Mouse (Mus musculus): ENCODE measurements at regions not wholly inside any gene's neighbourhood (a gene's known extent, or its start where the extent isn't known, plus 50 kb on each side); places are given as distances from the start of the nearest gene placed in this dataset.

DNA sequence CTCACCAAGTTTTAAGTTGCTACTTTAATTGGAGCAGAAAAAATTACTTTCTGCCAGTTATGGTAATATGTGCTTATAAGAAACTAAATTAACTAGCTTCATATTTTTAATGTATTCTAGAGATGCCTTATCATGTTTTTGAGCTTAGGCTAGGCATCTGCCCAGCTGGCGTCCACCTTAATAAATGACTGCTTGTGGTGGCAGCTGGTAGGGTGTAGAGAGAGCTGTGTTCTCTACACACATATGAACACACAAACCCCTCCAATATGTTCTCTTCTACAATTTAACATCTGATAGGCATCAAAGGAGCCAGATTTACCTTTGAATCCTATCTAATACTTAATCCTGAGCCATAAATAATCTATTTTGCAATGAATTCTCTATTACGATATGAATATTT, 173.4 kb downstream of the Gm4340 start:
- no peak for DNase-seq (ENCODE audit: low read depth, low spot score)

GRCm38 (mm10) chr10:104374567-104374966, 180.7 kb downstream of the Gm4340 start:
- DNase-seq (ENCODE audit: low read depth, low spot score) = no peak

GRCm38 (mm10) chr10:104388254-104388653, 194.4 kb downstream of the Gm4340 start:
- no peak for DNase-seq (ENCODE audit: low read depth, low spot score)

GRCm38 (mm10) chr10:104395711-104396110, 201.9 kb downstream of the Gm4340 start:
- peak; percentile 71 for DNase-seq (ENCODE audit: low read depth, low spot score)

- DNase-seq (ENCODE audit: low read depth, low spot score) = no peak
These were observed 214.9 kb downstream of the Gm4340 start for GRCm38 (mm10) chr10:104408751-104409150.

DNA sequence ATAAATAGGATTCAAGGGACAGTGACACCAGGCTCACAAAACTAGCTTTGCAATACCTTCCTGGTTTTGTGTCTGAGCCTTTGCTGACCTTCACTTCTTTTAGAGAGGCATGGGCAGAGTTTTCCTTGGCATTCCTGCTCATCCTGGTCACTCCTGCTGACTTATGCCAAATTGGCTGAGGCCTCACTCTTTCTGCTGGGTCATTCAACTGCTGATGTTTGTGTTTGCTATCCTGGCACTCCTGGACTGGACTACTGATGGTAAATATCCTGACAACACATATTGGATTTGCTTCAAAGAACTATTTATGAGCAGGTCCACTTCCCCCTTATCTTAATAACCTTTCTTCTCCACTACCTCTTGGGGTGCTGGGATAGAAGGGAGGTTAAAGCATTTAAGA, 228.7 kb downstream of the Gm4340 start:
- no peak for DNase-seq (ENCODE audit: low read depth, low spot score)

DNA sequence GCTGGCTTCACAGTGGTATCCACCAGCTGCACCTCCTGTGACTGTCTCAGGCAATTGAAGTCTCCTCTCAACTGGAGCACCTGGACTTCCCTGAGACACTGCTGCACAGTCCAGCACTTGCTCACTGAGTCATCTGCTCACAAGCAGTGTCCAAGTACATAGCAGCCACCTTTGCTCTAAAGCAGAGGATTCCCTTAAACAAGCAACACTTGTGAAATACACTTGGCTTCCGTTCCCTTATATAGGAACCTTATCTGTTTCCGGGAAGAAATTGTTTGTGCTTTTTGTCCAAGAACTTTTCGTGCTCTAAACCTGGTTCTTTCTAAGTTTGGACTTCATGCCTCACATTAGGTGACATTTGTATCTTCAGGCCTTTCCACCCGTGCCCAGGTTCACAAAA, 229.3 kb downstream of the Gm4340 start:
- DNase-seq (ENCODE audit: low read depth, low spot score) = no peak

DNA sequence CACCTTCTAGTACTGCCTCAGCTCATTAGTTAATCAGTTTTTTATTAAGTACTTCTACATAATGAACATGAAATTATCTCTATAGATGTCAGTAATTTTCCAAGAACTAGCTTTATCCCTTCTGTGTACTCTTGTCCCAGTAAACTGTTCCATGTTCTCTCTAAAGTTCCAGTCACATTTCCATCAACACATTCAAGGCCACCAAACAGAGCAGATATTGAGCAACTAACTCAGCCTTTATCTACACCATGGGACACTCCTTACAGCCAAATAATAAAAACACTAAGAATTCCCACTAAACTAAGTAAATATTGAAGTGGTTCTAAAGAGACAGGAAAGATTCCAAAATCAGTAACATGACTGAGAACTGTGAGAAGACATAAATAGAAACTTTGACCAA, 229.9 kb downstream of the Gm4340 start:
- no peak for DNase-seq (ENCODE audit: low read depth, low spot score)

DNA sequence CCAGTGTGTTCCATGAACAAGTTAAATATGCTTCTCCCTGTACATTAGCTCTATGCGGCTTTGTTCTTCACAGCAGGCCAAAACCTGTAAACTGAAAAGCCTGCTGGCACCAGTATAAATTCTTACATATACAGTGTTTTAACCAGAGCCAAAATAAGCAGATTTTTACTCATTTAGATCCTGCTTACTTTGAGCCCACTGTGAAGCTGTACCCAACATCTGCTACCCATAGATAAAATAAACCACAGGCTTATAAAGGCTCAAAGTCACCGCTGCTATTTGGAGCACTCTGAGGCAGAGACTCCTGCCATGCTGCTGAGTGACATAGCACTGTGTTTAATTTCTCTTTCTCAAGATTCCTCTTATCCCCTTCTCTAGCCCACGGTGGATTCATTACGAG, 251.1 kb downstream of the Gm4340 start:
- DNase-seq (ENCODE audit: low read depth, low spot score) = no peak

GRCm38 (mm10) chr10:104455549-104456351, 261.9 kb downstream of the Gm4340 start:
- DNase-seq (ENCODE audit: low read depth, low spot score) = no peak

GRCm38 (mm10) chr10:104456352-104456725, 262.5 kb downstream of the Gm4340 start:
- DNase-seq (ENCODE audit: low read depth, low spot score) = no peak

GRCm38 (mm10) chr10:104486226-104486944, 292.5 kb downstream of the Gm4340 start:
- no peak for DNase-seq (ENCODE audit: low read depth, low spot score)

DNA sequence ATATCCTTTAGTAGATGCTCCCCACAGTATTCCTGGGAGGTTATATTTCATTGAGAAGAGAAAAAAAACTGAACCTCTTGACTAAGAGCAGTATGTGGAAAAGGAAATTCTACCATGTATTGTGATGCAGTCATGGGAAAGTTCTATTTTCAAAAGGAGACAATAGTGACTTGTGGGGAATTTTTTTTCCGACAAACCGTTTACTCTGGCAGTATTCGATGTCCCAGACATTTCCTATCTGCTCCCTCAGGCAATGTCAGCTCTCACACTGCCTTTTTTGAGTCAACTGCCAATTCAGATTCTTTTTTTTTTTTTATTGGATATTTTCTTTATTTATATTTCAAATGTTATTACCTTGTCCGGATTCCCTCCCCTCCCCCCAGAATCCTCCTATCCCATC, 295.5 kb downstream of the Gm4340 start:
- DNase-seq (ENCODE audit: low read depth, low spot score) = no peak

- no peak for DNase-seq (ENCODE audit: low read depth, low spot score)
These were observed 297.2 kb downstream of the Gm4340 start for GRCm38 (mm10) chr10:104490943-104491631.

Measured in forelimb bud, embryonic 11.5 days (tissue).